Mouse (Mus musculus) layer of hippocampus, postnatal 14 days (tissue): ENCODE measurements around the gene Nmt1. TPM values are rescaled to one million over a fixed set of nuclear protein-coding genes. Genes with fewer than 3 reads are reported as not detected.
A peak's percentile ranks its signal among the peaks of the same experiment; 100 is the strongest.

Source experiments
- DNase-seq, 2 experiments: peaks; one replicate each; pipeline ENCODE4 v3.0.0; 2021 to 2022; ENCODE audit warnings: low spot score in 2 of 2, mixed read lengths in 1 of 2
- total RNA-seq, 2 experiments: library from RNA; stranded (reverse); gene quantifications; 2 replicates each; pipeline ENCODE4 v1.2.3; 2021

The Nmt1 gene
- total RNA-seq, 2 experiments from 2014 or later: 112 to 113 TPM

GRCm38 (mm10) chr11:103038037-103038436 is 10.0 kb downstream of the Nmt1 start:
- no peak for DNase-seq

- no peak for DNase-seq
These were observed 14.8 kb downstream of the Nmt1 start for GRCm38 (mm10) chr11:103042828-103043227.

- no peak for DNase-seq
These were observed 16.0 kb downstream of the Nmt1 start for GRCm38 (mm10) chr11:103043982-103044381.

- DNase-seq: no peak
These were observed 18.3 kb downstream of the Nmt1 start for GRCm38 (mm10) chr11:103046286-103046685.

- DNase-seq: no peak
These were observed 21.6 kb downstream of the Nmt1 start for GRCm38 (mm10) chr11:103049611-103050010.

- no peak for DNase-seq
These were observed 22.2 kb downstream of the Nmt1 start for GRCm38 (mm10) chr11:103050153-103050552.

GRCm38 (mm10) chr11:103051249-103051691 is 23.3 kb downstream of the Nmt1 start:
- DNase-seq: no peak

- no peak for DNase-seq
These were observed 24.1 kb downstream of the Nmt1 start for GRCm38 (mm10) chr11:103052078-103052477.

GRCm38 (mm10) chr11:103053191-103054076 is 25.4 kb downstream of the Nmt1 start:
- DNase-seq: no peak

GRCm38 (mm10) chr11:103054798-103055197 is 26.8 kb downstream of the Nmt1 start:
- DNase-seq: peak; percentile 73 to 84

- no peak for DNase-seq
These were observed 28.6 kb downstream of the Nmt1 start for GRCm38 (mm10) chr11:103056636-103057035.

GRCm38 (mm10) chr11:103058499-103059085 is 30.6 kb downstream of the Nmt1 start:
- no peak for DNase-seq

- no peak for DNase-seq
These were observed 38.4 kb downstream of the Nmt1 start for GRCm38 (mm10) chr11:103066191-103067050.

GRCm38 (mm10) chr11:103067051-103067361 is 39.0 kb downstream of the Nmt1 start:
- DNase-seq: no peak

GRCm38 (mm10) chr11:103067457-103068001 is 39.5 kb downstream of the Nmt1 start:
- DNase-seq: no peak

- DNase-seq: no peak
These were observed 40.3 kb downstream of the Nmt1 start for GRCm38 (mm10) chr11:103068272-103068671.

GRCm38 (mm10) chr11:103068884-103069283 is 40.9 kb downstream of the Nmt1 start:
- DNase-seq: no peak

- no peak for DNase-seq
These were observed 41.7 kb downstream of the Nmt1 start for GRCm38 (mm10) chr11:103069731-103070130.

- DNase-seq: no peak
These were observed 42.4 kb downstream of the Nmt1 start for GRCm38 (mm10) chr11:103070322-103070880.

GRCm38 (mm10) chr11:103073671-103074070 is 45.7 kb downstream of the Nmt1 start:
- no peak for DNase-seq

GRCm38 (mm10) chr11:103074121-103074650 is 46.2 kb downstream of the Nmt1 start:
- DNase-seq: no peak
